Mouse (Mus musculus) E14TG2a.4 (cell line): Measurements from ENCODE around the gene Socs5.

Experiments
- CTCF ChIP-seq: conservative IDR thresholded peaks from 2 replicates; pipeline ENCODE4 v1.5.1; 2014; ENCODE audit warnings: low read length
- NANOG ChIP-seq: IDR thresholded peaks from 2 replicates; pipeline ENCODE4 v1.6.1; 2014; ENCODE audit warnings: borderline replicate concordance, low read length, mixed read lengths
- POU5F1 ChIP-seq: IDR thresholded peaks from 2 replicates; pipeline ENCODE4 v1.6.1; 2014; ENCODE audit warnings: low read length, borderline replicate concordance

DNA sequence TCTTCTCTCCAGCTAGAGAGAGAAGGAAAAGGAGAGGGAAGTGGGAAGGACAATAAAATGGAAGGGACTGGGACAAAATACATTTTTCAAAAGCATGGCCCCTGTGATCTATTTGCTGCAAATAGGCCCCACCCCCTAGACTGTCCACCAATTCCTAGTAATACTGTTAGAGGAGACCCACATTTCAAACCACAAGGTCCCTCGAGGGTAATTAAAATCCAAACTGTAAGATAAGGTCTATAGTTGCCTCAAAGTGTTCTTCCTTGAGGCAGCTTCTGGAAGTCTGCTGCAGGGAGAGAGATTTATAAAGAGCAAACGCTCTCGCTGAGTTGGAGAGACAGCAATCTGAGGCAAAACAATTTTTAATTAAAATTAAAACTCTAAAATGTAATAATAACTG lies 52.8 kb downstream of the Socs5 start:
- no peak for TF ChIP-seq CTCF
- no peak for TF ChIP-seq NANOG
- no peak for TF ChIP-seq POU5F1
